Mouse (Mus musculus) myocyte (in vitro differentiated cells): ENCODE results near the gene Aco2.

Source experiments
- CEBPB ChIP-seq: IDR thresholded peaks from 2 replicates; pipeline ENCODE4 v1.6.1; 2011; ENCODE audit warnings: mild to moderate bottlenecking, moderate library complexity; ENCODE audit not compliant: poor library complexity, insufficient read depth, severe bottlenecking
- E2F4 ChIP-seq: IDR thresholded peaks from one replicate; pipeline ENCODE4 v1.6.1; 2011; ENCODE audit warnings: mild to moderate bottlenecking, control low read depth, moderate library complexity; ENCODE audit not compliant: insufficient read depth
- MAX ChIP-seq: IDR thresholded peaks from one replicate; pipeline ENCODE4 v1.6.1; 2011; ENCODE audit warnings: low read depth, mild to moderate bottlenecking, control low read depth
- MYOD1 ChIP-seq, 3 experiments: IDR thresholded peaks; one replicate each; pipeline ENCODE4 v1.6.1; 2011; ENCODE audit warnings: control low read depth in 2 of 3, low read depth in 2 of 3, mild to moderate bottlenecking in 2 of 3, moderate library complexity in 1 of 3; ENCODE audit not compliant: insufficient read length in 2 of 3, control insufficient read depth in 1 of 3
- MYOG ChIP-seq, 3 experiments: IDR thresholded peaks; one replicate each; pipeline ENCODE4 v1.6.1; 2011; ENCODE audit warnings: control low read depth in 2 of 3, low read depth in 2 of 3, mild to moderate bottlenecking in 2 of 3; ENCODE audit not compliant: insufficient read length in 2 of 3, control insufficient read depth in 1 of 3, insufficient read depth in 1 of 3
- POLR2A ChIP-seq: IDR thresholded peaks from one replicate; pipeline ENCODE4 v1.6.1; 2011; ENCODE audit warnings: low read depth, mild to moderate bottlenecking, control low read depth, moderate library complexity; ENCODE audit not compliant: insufficient read length
- POLR2AphosphoS2 ChIP-seq: IDR thresholded peaks from one replicate; pipeline ENCODE4 v1.6.1; 2011; ENCODE audit warnings: low read depth, control low read depth; ENCODE audit not compliant: insufficient read length
- REST ChIP-seq: IDR thresholded peaks from one replicate; pipeline ENCODE4 v1.6.1; 2011; ENCODE audit warnings: mild to moderate bottlenecking, control low read depth, moderate library complexity; ENCODE audit not compliant: insufficient read depth, insufficient read length
- SRF ChIP-seq: IDR thresholded peaks from one replicate; pipeline ENCODE4 v1.6.1; 2011; ENCODE audit warnings: low read depth; ENCODE audit not compliant: control insufficient read depth, insufficient read length
- TCF12 ChIP-seq: IDR thresholded peaks from one replicate; pipeline ENCODE4 v1.6.1; 2011; ENCODE audit warnings: mild to moderate bottlenecking, control low read depth; ENCODE audit not compliant: poor library complexity, insufficient read depth, severe bottlenecking
- TCF3 ChIP-seq: IDR thresholded peaks from one replicate; pipeline ENCODE4 v1.6.1; 2011; ENCODE audit warnings: low read depth, control low read depth; ENCODE audit not compliant: insufficient read length
- USF1 ChIP-seq: IDR thresholded peaks from one replicate; pipeline ENCODE4 v1.6.1; 2011; ENCODE audit warnings: low read depth, mild to moderate bottlenecking, control low read depth, moderate library complexity

DNA sequence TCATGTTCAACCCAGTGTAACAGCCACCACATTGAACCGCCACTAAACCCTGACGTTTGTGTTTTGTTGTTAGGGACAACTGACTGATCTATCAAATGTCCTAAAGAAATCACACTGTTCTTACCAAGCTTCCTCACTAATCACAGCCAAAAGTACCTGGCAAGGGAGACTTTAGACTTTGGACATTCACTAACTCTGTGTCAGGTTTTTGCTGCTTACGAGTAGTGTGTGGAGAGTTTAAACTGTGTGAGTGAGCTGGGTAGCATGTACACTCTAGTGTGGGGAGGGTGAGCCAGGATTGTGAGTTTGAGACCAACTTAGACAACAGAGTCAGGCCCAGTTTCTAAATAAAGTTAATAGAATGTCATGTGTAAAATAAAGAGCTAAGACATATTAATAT is 10.2 kb downstream of the Aco2 start:
- TF ChIP-seq MAX (no peak), USF1 (no peak), POLR2A (no peak), CEBPB (no peak), POLR2AphosphoS2 (no peak), MYOD1 (IDR thresholded peaks at IDR 0.05; ENCODE audit: control insufficient read depth in 1 of 3, insufficient read length in 2 of 3, low read depth in 2 of 3) (no peak), E2F4 (no peak), TCF12 (no peak), TCF3 (no peak), MYOG (IDR thresholded peaks at IDR 0.05; ENCODE audit: control insufficient read depth in 1 of 3, insufficient read depth in 1 of 3, insufficient read length in 2 of 3, low read depth in 2 of 3) (no peak), SRF (no peak), REST (no peak)
